Mouse (Mus musculus) lung, postnatal 4 days (tissue): ENCODE measurements at regions not wholly inside any gene's neighbourhood (a gene's known extent, or its start where the extent isn't known, plus 50 kb on each side); places are given as distances from the start of the nearest gene placed in this dataset.

Experiments used
- DNase-seq, 2 experiments: peaks; one replicate each; pipeline ENCODE4 v3.0.0; 2021

GRCm38 (mm10) chr9:68476391-68476790, 177.2 kb upstream of the Rora start:
- DNase-seq, result no peak

DNA sequence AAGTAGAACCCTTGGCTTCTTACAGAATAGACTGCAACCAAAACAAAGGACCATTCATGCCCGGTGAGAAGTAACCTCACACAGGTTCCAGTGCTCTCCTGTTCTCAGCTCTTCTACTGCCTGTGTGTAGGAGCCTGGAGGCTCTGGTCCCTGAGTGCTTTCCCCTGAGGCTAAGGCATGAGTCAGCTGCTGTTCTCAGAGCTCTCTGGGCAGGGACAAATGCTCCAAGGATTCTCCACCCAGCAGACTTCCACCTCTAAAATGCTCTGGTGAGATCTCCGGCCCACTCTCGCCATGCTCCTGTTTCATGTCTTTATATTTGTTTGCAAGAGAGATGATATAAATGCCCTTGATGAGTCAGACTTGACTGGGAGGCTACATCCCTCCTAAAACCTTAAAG, 176.1 kb upstream of the Rora start:
- DNase-seq, result no peak

DNA sequence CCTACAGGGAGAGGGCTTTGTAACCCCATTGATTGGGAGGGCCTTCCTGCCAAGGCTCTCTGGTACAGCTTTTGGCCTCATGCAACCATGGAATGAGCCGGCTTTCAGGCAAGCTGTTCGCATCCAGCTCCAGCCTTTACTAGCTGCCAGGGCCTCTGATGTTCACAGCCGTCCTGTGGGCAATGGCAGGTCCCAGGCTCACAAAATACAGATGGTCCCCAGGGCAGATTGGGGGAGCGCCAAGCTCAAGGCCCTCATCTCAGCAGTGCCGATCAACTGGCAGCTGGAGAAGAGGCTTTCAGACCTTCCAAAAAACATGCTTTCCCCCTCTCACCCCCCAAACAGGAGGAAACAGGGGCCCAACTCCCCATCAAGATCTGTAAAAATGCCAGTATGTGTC, 166.9 kb upstream of the Rora start:
- no peak for DNase-seq

- DNase-seq, result no peak
These were observed 162.4 kb upstream of the Rora start for GRCm38 (mm10) chr9:68491151-68491550.

- no peak for DNase-seq
These were observed 132.4 kb upstream of the Rora start for GRCm38 (mm10) chr9:68521218-68521617.

DNA sequence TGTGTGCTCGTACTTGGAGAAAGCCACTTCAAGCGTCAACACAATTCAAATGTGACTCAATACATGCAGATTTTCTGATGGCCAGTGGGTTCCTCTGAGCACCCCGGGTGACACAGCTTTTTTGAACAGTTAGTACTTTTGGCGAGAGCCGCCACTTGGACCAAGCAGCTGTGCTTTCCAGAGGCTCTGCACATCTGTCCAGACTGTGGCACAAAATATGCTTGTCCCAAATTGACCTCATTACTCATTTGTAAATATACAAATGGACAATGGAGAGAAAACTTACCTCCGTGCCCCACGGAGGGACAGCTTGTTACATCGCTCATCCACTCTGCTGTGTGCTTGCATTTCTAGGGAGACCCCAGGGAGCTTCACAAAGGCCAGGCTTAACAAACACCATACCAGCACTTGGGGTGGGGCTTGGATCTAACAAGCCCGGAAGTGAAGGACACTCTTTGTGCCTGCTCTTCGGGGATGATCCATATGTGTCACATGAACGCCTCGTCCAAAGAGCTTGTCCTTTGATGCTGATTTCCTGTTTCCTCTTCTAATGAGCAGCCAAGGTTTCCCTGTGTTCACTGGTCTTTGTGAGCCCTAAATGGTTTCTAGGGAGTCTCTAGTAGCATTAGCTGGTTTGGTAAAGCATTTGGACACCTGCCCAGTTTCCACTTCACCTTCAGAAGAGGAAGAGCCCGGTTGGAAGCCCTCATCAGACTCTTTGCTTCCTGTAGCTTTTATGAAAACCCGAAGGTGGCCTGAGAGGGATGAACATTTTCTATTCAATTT, 91.6 kb upstream of the Rora start:
- peak; percentile 9 to 29 for DNase-seq

DNA sequence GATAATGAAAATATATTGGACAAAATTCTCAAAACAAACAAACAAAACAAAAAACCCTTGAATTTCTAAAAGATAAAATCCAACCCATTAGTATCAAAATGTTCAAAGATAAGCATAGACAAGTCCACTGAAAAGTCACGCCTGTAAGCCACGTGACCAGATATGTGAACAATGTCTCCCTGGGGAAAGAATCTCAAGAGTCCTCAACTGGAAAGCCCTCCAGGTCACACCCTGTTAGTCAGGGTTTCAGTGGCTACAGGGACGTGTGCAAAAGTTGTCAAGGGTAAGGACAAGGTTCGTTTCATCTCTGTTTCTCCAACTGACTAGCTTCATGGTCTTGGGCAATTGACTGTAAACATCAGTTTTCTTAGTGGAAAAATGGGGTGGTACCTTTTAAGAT, 90.4 kb upstream of the Rora start:
- DNase-seq, result no peak

GRCm38 (mm10) chr9:68585751-68586150, 67.8 kb upstream of the Rora start:
- DNase-seq, result no peak

DNA sequence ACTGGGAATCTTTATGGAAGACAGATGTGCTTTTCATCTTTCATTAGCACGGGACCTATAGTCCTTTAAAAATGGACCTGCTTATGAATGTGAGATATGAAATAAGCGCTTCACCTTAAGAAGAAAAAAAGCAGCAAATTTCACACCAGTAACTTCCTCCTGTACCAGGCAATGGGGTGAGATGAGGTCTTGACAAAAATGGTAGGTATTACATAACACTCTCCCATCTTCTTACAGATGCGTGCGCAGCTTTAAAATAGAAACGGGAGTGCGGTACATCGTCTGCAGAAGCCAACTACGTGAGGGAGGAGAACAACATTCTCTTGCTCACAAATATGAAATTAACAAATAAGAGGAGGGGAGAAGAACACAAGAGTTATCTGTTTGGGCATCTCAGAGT, 62.6 kb upstream of the Rora start:
- no peak for DNase-seq

- no peak for DNase-seq
These were observed 60.6 kb upstream of the Rora start for GRCm38 (mm10) chr9:68592976-68593375.

DNA sequence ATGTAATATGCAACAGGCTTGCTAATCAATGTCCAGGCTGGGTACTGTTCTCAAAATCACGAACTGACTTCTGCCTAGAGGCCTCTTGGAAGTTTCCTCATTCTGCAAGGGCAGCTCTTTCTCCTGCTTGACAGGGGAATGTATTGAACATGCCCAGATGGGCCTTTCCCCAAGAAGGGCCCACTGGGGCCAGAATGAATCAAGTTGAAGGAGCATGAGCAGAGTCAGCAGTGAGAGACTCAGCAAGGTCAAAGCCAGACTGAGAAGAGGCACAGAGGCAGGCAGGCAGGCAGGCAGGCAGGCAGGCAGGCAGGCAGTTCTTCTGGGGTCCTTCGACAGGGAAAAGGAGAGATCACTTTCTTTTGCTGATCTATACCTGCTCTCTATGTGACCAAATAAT, 59.0 kb upstream of the Rora start:
- no peak for DNase-seq
